Mouse (Mus musculus): Measurements from ENCODE around the gene Vmn1r67. TPM values are rescaled to one million over a fixed set of nuclear protein-coding genes. Genes with fewer than 3 reads are reported as not detected.

The Vmn1r67 gene
- polyA plus RNA-seq (2016; fragmentation: Nextera tagmentation; extraction: Ambion mirVana) = not detected in 2 replicates

DNA sequence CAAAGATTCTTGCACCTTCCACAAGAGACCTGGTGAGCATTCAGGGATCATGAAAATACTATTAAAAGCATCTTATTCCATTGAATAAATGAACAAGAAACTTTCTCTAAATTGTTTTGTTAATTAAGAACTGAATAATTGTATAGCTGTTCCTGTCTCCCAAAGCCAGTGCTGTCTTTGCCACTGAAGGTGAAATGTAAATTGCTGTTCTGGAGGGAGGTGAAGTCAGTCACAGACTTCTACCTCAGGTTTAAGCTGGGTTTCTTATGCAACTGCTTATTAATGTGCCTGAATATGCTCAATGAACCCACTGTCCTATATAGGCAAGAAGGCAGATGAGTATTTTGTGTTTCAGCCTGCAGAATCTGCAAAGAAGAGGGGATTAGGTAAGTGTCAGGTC is at the start of gene Vmn1r67:
Vmn1r67 (plus strand) TSS at position 301 of the 400 bp plus-strand sequence.
- Histone ChIP-seq H3K36me3 (replicated peaks) (no peaks in the 10 kb centered on the region), H3K4me3 (no peak within 1 kb of the TSS), H3K27ac (replicated peaks) (no peak within 1 kb of the TSS), H3K4me1 (no peaks in the 10 kb centered on the region), H3K27me3 (replicated peaks; ENCODE audit: low read depth, poor library complexity, severe bottlenecking) (no peaks in the 10 kb centered on the region), H3K9me3 (peaks cover 40% of the 10 kb centered on the region)
- no peak for DNase-seq (ENCODE audit: low spot score)

DNA sequence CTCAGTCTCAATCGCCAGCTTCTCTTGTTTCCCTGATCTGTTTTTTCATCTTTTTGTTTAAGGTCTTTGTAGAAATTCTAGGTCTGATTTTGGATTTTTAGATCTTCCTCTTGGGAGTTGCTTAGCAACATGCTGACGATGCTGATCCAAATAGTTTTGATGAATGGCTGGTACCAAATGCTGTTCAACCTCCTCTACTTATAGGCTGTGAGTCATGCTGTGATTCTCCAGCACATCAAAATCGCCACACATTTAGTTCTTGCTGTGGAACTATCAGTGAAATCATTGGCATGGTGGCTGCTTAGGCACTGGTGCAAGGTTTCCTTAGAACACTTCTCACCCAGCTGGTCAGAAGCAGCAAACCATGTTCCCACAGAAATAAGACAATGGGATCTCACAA is 15.0 kb downstream of the Vmn1r67 start:
- H3K4me3 ChIP-seq = no peak overlapping the region
- H3K27me3 ChIP-seq (replicated peaks; ENCODE audit: low read depth, poor library complexity, severe bottlenecking) = no peaks in the 10 kb centered on the region
- no peak overlapping the region for H3K27ac ChIP-seq (replicated peaks)
- DNase-seq (ENCODE audit: low spot score) = no peak
- peaks cover 22% of the 10 kb centered on the region; the same call in 1 of the 2 replicates for H3K9me3 ChIP-seq
- WGBS = 75% methylated on average over 3 of the region's 3 CpGs
- H3K4me1 ChIP-seq = no peaks in the 10 kb centered on the region
- no peaks in the 10 kb centered on the region for H3K36me3 ChIP-seq (replicated peaks)

DNA sequence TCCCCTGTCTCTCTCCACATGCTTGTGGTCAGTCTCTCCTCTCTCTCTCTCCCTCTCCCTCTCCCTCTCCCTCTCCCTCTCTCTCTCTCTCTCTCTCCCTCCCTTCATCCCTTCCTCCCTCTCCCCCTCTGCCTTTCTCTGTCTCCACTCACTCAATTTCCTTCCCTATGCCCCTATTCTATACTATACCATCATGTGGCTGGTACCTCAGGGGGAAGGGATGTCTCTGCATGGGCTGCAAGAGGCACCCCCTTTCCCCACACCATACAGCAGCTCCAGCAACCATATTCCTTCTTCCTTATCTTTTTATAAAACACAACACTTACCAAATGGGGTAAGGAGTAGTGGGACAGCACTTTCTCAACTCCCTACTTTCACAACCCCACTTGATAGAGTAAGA is 36.7 kb downstream of the Vmn1r67 start:
- no peak for DNase-seq (ENCODE audit: low spot score)
- H3K9me3 ChIP-seq = peaks cover 19% of the 10 kb centered on the region
- no peak overlapping the region for H3K27ac ChIP-seq (replicated peaks)
- H3K36me3 ChIP-seq (replicated peaks) = no peaks in the 10 kb centered on the region
- no peaks in the 10 kb centered on the region for H3K27me3 ChIP-seq (replicated peaks; ENCODE audit: low read depth, poor library complexity, severe bottlenecking)
- no peaks in the 10 kb centered on the region for H3K4me1 ChIP-seq
- H3K4me3 ChIP-seq = no peak overlapping the region

GRCm38 (mm10) chr7:10480588-10481233 is 37.6 kb downstream of the Vmn1r67 start:
- H3K4me3 ChIP-seq = peak overlapping the region; percentile 41
- no peak for DNase-seq (ENCODE audit: low spot score)
- 62% methylated on average over 18 of the region's 18 CpGs for WGBS

DNA sequence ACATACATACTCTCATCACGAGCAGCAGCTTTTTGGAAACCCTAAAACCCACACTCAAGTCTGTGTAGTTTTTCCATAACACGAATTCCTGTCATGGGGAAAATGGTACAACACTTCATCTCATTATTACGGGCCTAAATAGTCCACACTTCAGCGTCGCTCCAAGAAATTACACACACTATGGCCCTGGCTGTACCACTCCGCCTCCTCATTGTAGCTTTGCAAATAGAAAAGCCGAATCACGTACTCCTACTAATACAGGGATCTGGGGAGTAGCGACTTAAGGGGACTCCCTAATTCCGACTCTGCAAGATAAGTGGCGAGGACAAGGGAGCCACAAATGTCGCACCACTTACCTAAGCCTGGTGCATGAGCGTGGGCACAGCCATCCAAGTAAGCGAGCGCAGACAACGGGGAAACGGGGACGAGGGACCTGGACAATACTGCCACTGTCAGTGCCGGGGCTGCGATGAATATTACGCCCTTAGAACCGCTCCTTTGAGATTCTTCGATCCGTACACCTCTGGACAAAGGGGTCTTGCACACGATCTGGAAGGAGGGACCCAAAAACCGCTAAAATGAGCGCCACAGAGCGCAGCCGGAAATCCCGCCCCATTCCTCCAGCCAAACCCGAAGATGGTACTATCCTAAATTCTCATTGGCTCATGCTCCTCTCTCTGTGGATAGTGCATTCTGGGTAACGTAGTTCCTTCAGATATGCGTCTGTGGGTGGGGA is 51.8 kb downstream of the Vmn1r67 start, which contains the start of gene Zik1:
Zik1 (minus strand) TSS at position 609 of the 736 bp plus-strand sequence.
- 3% methylated on average over 33 of the region's 33 CpGs for WGBS
- DNase-seq (ENCODE audit: low spot score) = peak; percentile 86

More at GRCm38 (mm10) chr7:10480588-10481233, 37.6 kb downstream of the Vmn1r67 start:
- H3K4me1 ChIP-seq = no peaks in the 10 kb centered on the region
- no peaks in the 10 kb centered on the region for H3K27me3 ChIP-seq (replicated peaks; ENCODE audit: low read depth, poor library complexity, severe bottlenecking)
- no peak overlapping the region for H3K27ac ChIP-seq (replicated peaks)
- H3K36me3 ChIP-seq (replicated peaks) = no peaks in the 10 kb centered on the region
- peaks cover 19% of the 10 kb centered on the region for H3K9me3 ChIP-seq

GRCm38 (mm10) chr7:10495578-10495977 is 52.4 kb downstream of the Vmn1r67 start:
- H3K27ac ChIP-seq (replicated peaks) = peak overlapping the region; percentile 48; the same call in 1 of the 2 replicates
- DNase-seq (ENCODE audit: low spot score) = no peak
- H3K4me1 ChIP-seq = peaks cover 11% of the 10 kb centered on the region
- 39% methylated on average over 6 of the region's 6 CpGs for WGBS
- peak overlapping the region; percentile 76 for H3K4me3 ChIP-seq
- 0 out of 2 replicates have a peak, but pooled peaks cover 1% of the 10 kb centered on the region for H3K9me3 ChIP-seq
- H3K36me3 ChIP-seq (replicated peaks) = peaks cover 33% of the 10 kb centered on the region
- no peaks in the 10 kb centered on the region for H3K27me3 ChIP-seq (replicated peaks; ENCODE audit: low read depth, poor library complexity, severe bottlenecking)

More for the DNA sequence above, 51.8 kb downstream of the Vmn1r67 start, which contains the start of gene Zik1:
- no peaks in the 10 kb centered on the region for H3K27me3 ChIP-seq (replicated peaks; ENCODE audit: low read depth, poor library complexity, severe bottlenecking)
- peaks cover 11% of the 10 kb centered on the region for H3K4me1 ChIP-seq
- H3K4me3 ChIP-seq = peak within 1 kb of the TSS; percentile 76
- H3K27ac ChIP-seq (replicated peaks) = peak within 1 kb of the TSS; percentile 91
- H3K36me3 ChIP-seq (replicated peaks) = peaks cover 39% of the 10 kb centered on the region
- 0 out of 2 replicates have a peak, but pooled peaks cover 3% of the 10 kb centered on the region for H3K9me3 ChIP-seq

Other genes with a start within 250 kb of the Vmn1r67 start
- gene Vmn1r66, start 165.3 kb upstream of the Vmn1r67 start, polyA plus RNA-seq (2016; fragmentation: Nextera tagmentation; extraction: Ambion mirVana) = not detected in 2 replicates
- 37.1 and 37.2 TPM in 2 replicates for gene Zik1, start 52.1 kb downstream of the Vmn1r67 start, polyA plus RNA-seq (2016; fragmentation: Nextera tagmentation; extraction: Ambion mirVana)
- gene Vmn1r68, start 115.2 kb downstream of the Vmn1r67 start, polyA plus RNA-seq (2016; fragmentation: Nextera tagmentation; extraction: Ambion mirVana) = not detected in 2 replicates
- gene Vmn1r69, start 170.3 kb downstream of the Vmn1r67 start, polyA plus RNA-seq (2016; fragmentation: Nextera tagmentation; extraction: Ambion mirVana) = not detected in 2 replicates
- gene Vmn1r70, start 188.2 kb downstream of the Vmn1r67 start, polyA plus RNA-seq (2016; fragmentation: Nextera tagmentation; extraction: Ambion mirVana) = not detected in 2 replicates
- gene Nlrp4b, start 244.5 kb downstream of the Vmn1r67 start, polyA plus RNA-seq (2016; fragmentation: Nextera tagmentation; extraction: Ambion mirVana) = not detected in 2 replicates

Data from embryonic facial prominence, embryonic 10.5 days (tissue).